Mouse (Mus musculus): Measurements from ENCODE around the gene Ccdc158.

Gene Ccdc158

DNA sequence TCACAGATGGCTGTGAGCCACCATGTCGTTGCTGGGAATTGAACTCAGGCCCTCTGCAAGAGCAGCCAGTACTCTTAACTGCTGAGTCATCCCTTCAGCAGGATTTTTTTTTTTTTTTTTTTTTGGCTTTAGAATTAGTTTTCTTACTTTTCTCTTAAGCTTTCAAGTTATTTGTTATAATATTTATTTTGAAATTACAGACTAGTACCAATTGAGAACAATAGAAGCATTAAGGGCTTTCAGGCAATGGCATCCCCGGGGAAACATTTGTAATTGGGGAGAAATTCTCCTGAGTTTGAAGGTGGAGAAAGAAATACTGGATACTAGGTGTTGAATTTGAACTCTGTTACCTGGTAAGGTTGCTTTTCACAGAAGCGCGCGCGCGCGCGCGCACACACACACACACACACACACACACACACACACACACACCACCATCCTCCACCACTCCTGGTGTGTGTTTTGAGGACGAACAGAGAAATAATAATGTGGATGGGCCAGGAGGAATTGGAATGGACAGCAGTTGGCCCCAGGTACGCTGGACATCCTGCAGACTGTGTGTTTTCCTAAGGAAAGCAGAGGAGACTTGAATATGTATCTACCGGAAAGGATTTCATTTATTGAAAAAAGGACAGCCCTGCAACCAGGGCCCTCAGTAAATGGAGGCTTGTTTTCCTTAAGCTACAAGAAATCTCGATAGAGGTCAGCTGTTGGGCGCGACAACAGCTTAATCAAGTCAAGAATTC is 9.8 kb upstream of the Ccdc158 start:
- no peak for DNase-seq (ENCODE audit: low read depth)

GRCm38 (mm10) chr5:92683871-92684475 is 8.9 kb upstream of the Ccdc158 start:
- no peak for DNase-seq (ENCODE audit: low read depth)

GRCm38 (mm10) chr5:92683351-92683807 is 8.3 kb upstream of the Ccdc158 start, which contains the start of gene Shroom3:
Gene Shroom3, plus strand, starts transcription at chr5:92683435.
- DNase-seq (ENCODE audit: low read depth): no peak

DNA sequence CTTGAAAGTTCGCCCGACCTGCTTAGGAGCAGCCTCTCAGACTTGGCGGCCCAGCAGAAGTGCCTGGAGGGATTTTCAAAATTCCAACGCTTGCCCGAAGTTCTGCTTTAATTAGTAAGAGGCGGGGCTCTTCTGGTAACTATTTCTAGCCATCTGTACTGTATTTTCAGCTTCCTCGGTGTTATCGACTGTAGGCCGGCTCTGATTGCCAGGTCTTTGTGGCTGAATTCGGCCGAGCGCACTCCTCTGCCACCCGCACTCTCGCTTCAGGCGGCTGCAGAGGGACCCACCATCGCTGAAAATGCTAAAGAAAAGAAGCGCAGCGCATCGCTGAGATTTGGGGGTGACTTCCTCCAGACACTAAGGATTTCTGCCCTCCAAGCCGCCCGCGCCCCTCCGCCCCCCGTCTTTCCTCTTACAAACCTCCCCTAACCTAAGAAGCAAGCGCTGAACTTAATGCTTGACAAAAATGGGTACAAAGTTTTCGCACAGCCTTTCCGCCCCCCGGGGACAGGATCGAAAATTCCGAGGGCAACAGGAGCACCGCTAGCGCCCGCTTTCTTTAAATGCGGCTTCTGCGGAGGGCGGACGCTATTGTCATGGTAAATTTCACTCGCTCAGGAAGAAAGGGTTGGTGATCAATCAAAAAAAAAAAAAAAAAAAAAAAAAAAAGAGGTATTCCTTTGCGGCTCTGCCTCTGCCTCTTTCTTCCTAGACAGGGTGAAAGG is 7.7 kb upstream of the Ccdc158 start:
- DNase-seq (ENCODE audit: low read depth): no peak

DNA sequence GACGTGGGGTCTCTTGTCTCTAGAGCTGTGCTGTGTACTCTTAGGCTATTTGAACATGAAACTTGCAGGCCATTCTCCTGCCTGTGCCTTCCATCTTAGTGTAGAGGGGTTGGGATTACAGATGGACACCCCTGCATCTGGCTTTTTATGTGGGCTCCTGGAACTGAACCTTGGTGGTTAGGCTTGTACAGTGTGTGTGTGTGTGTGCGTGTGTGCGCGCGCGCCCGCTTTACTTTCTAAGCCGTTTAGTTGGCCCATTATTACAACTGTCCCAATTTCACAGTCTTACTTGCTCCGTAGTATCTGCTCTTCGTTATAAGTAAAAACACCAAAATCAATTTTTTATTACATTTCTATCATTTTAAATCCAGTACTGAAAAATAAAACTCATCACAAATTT is 6.8 kb upstream of the Ccdc158 start:
- no peak for DNase-seq (ENCODE audit: low read depth)

- DNase-seq (ENCODE audit: low read depth): peak; percentile 32
Measured at GRCm38 (mm10) chr5:92679441-92679840, 4.4 kb upstream of the Ccdc158 start.

DNA sequence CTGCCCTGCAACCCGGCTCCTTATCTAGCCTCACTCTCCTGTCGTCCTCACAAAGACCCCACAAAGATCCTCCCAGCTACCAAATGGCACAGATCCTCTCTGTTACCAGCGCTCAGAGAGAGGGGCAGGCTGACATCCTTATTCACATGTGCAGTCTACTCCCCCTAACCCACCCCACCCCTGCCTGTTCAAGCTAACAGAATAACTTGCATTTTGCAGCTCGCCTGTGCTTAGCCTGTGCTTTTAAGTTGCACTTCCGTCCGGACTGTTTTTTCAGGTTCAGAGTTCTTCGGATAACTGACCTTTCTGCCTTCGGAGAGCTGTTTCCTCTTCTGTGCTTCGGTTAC is 476 bp upstream of the Ccdc158 start:
- no peak for DNase-seq (ENCODE audit: low read depth)

GRCm38 (mm10) chr5:92666860-92667259 is 8.2 kb downstream of the Ccdc158 start:
- DNase-seq (ENCODE audit: low read depth): no peak

DNA sequence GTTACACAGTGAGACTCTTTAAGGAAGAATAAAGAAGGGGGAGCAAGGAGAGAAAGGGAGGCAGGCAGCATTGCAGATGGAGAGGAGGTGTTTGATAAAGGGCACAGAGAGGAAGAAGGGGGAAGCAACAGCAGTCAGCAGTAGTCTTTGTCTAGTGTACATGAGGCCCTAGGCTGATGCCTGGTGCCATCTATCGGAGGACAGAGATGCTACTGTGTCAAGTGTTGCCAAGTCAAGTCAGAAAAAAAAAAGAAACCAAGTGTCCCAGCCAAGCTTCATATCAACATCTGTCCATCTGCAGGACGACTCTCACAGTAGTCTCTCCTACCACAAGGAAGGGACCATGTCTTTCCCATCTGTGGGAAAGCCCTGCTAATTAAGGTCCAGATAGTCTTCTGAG is 10.8 kb downstream of the Ccdc158 start:
- DNase-seq (ENCODE audit: low read depth): no peak

- peak; percentile 40 for DNase-seq (ENCODE audit: low read depth)
Measured at GRCm38 (mm10) chr5:92656256-92656655, 18.8 kb downstream of the Ccdc158 start.

DNA sequence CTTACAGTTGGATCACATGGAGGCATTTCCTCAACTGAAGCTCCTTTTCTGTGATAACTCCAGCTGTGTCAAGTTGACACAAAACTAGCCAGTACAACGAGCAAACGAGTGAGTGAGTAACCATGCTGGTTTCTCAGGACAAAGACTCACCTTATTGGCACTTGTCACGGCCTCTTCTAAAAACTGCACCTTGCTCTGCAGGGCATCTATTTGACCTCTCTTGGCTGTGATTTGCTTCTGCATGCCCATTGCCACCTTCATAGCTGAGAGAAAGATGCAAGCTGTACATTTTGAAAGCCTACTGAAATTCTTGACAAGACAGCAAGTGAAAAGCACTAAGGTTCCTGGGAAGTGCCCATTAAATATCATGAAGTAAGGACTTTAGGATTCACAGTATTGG is 34.2 kb downstream of the Ccdc158 start:
- no peak for DNase-seq (ENCODE audit: low read depth)

DNA sequence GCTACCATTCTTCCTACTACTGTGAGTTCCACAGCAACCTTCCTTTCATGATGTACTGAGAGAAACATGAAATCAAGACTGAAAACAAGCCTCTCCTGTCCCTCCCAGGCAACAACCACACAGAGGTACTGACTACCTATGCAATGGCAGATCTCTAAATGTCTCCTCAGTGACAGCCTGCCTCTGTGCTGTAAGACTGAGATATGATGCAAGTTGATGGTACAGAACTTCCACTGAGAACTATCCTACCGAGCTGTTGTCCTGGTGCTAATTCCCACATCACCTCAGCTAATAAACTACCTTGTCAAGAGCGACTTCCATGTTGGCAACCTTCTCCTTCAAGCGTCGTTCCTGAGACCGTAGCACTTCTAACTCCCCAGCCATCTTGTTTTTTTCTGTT is 39.2 kb downstream of the Ccdc158 start:
- no peak for DNase-seq (ENCODE audit: low read depth)

GRCm38 (mm10) chr5:92634916-92635315 is 40.2 kb downstream of the Ccdc158 start:
- no peak for DNase-seq (ENCODE audit: low read depth)

DNA sequence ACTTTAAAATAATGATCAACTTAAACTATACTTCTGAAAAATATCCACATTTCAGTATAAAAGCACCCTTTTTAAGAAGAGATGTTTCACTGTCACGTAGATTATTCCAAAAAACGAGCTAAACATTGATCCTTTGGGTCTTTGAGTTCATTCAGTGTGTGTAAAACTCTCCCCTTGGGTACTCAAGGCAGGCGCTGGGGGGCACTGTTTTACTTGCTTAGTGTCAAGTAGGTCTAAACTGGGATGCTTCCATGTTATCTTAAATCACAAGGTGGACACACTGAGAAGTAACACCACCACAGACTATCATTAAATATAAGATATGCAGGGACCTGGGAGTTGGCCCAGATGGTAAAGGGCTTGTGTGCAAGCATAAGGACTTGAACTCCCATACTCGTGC is 41.5 kb downstream of the Ccdc158 start:
- DNase-seq (ENCODE audit: low read depth): no peak

- DNase-seq (ENCODE audit: low read depth): no peak
Measured at GRCm38 (mm10) chr5:92627896-92628295, 47.2 kb downstream of the Ccdc158 start.

- no peak for DNase-seq (ENCODE audit: low read depth)
Measured at GRCm38 (mm10) chr5:92621883-92622282, 53.2 kb downstream of the Ccdc158 start.

- no peak for DNase-seq (ENCODE audit: low read depth)
Measured at GRCm38 (mm10) chr5:92612756-92613155, 62.3 kb downstream of the Ccdc158 start.

DNA sequence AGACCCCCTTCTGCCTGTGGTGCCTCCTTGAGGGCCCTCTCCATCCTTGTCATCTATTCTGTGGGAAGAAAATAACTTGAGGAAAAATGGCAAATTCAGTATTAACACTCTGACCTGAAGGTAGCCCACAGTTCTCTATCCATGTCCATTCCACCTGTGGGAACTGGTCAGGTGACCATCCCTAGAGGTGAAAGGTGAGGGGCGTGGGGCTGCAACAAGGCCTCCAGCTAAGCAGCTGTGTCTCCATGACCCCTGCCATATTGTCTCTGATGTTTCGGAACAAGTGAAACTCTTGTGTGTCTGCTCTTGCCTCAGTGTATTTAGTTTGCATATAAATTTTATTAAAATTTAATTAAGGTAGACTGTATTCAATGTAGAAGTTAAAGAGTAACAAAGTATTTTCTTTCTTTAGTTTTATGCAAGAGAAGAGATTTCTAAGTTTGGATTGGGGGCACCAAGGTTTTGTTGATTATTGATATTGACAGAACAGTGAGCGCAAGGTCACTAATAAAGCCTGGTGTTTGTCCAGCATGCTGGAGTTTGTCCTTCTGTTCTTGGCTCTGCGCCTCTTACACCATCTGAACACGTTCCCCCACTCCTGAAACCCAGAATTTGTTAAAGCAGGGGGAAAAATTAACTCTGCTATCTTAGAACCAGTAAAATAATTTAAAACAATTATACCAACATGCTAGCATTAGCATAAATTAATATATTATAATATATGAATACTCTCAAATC is 67.4 kb downstream of the Ccdc158 start:
- DNase-seq (ENCODE audit: low read depth): no peak

DNA sequence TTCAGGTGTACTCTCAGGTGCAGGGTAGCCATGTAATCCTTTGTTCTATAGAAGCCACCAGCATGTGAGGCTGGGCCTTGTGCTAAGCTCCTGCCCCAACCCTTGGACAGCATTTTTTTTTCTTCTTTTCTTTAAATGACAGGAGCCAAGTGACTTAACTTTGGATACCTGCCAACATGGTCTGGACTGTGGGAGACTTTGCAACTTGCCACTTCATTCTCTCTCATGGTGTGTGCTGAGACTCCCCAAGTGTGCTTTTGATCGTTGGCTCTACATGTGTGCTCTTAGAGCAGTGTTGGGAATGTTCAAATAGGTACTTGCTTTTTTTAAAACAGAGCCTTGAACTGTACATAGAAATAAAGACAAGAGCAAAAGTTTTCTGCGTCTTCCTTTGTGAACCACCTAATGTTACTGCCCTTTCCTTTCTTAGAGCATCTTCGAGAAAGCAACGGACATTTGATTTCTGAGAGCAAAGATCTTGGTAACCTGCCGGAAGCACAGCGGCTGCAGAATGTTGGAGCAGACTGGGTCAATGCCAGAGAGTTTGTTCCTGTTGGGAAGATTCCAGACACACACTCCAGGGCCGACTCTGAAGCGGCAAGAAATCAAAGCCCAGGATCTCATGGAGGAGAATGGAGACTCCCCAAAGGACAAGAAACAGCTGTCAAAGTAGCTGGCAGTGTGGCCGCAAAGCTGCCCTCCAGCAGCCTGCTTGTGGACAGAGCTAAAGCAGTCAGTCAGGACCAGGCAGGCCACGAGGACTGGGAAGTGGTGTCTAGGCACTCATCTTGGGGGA is 70.4 kb downstream of the Ccdc158 start:
- DNase-seq (ENCODE audit: low read depth): no peak

GRCm38 (mm10) chr5:92602691-92603690 is 72.1 kb downstream of the Ccdc158 start, which contains the start of gene Stbd1:
Gene Stbd1, plus strand, starts transcription at chr5:92603041.
- no peak for DNase-seq (ENCODE audit: low read depth)
